Mouse (Mus musculus): ENCODE data around the gene Gltpd2.

DNA sequence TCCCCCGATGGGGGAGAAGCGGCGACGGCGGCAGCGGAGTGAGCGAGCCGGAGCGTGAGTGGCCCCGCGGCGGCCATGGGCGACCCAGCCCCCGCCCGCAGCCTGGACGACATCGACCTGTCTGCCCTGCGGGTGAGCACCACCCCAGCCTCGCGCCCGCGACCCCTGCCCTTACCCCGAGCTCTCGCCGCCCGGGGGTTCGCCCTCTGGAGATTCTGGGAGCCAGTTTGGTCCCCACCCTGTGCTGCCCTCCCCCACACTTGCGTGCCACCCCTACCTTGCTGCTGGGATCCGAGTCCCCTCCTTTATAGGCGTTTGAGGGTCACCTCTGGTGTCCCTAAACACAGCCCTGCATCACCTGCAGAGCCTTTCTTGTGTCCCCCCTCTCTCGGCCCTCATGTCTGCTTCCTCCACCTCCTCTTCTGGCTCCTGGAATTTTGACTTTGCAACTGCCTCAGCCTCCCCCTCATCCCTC is 44.0 kb downstream of the Gltpd2 start:
- no peak for TF ChIP-seq CTCF (IDR thresholded peaks at IDR 0.05; ENCODE audit: low read depth)
- no peak for TF ChIP-seq EP300 (optimal IDR thresholded peaks at IDR 0.05)
